In genomic region chr8:9471290-9471689, GRCm38 (mm10) we compare ENCODE assay signal across 27 mouse cellular contexts.
DNase-seq lines count a peak whose midpoint lies in the region; ATAC-seq lines count a peak whose summit lies in the region.
"Had no signal": no experiment of that assay in that cellular context is flagged by ENCODE, and none has a peak within 500 bp of the region (broad histone marks: within the 10 kb centered on the region; RNA-seq: fewer than 3 reads in every experiment).

No protein-coding gene starts in this region.

- ATAC-seq in hindbrain, embryonic 16.5 days, result peak; percentile 57; the same call in 1 of the 2 replicates
- ATAC-seq in hindbrain, embryonic 11.5 days (ENCODE audit: low FRiP score), result no peak
- ATAC-seq: forebrain, embryonic 15.5 days; intestine, postnatal 0 days had no signal

- no peaks in the 10 kb centered on the region for H3K4me1 ChIP-seq in hindbrain, embryonic 16.5 days (ENCODE audit: control insufficient read depth, insufficient read depth, low read depth, low read length)
- H3K4me1 ChIP-seq in hindbrain, embryonic 11.5 days (replicated peaks; ENCODE audit: control insufficient read depth, insufficient read depth, low read length), result no peaks in the 10 kb centered on the region
- H3K4me1 ChIP-seq: embryonic facial prominence, embryonic 15.5 days; forebrain, embryonic 12.5 days; forebrain, embryonic 15.5 days; heart, embryonic 12.5 days; heart, embryonic 15.5 days; hindbrain, embryonic 10.5 days had no signal

- WGBS in hindbrain, embryonic 16.5 days, result 57% methylated on average over 5 of the region's 5 CpGs
- 72% methylated on average over 5 of the region's 5 CpGs for WGBS in hindbrain, embryonic 11.5 days

- H3K36me3 ChIP-seq in hindbrain, embryonic 16.5 days (ENCODE audit: control insufficient read depth, insufficient read depth, low read length), result no peaks in the 10 kb centered on the region
- H3K36me3 ChIP-seq in hindbrain, embryonic 11.5 days (ENCODE audit: control insufficient read depth, insufficient read depth, low read length), result no peaks in the 10 kb centered on the region
- H3K36me3 ChIP-seq: embryonic facial prominence, embryonic 15.5 days; forebrain, embryonic 12.5 days; forebrain, embryonic 15.5 days; heart, embryonic 12.5 days; heart, embryonic 15.5 days; hindbrain, embryonic 10.5 days had no signal

- H3K9me3 ChIP-seq in hindbrain, embryonic 16.5 days (ENCODE audit: control insufficient read depth, low read length), result no peaks in the 10 kb centered on the region
- H3K9me3 ChIP-seq in hindbrain, embryonic 11.5 days (ENCODE audit: control insufficient read depth, low read length), result no peaks in the 10 kb centered on the region
- H3K9me3 ChIP-seq: embryonic facial prominence, embryonic 15.5 days; forebrain, embryonic 12.5 days; forebrain, embryonic 15.5 days; heart, embryonic 12.5 days; heart, embryonic 15.5 days; hindbrain, embryonic 10.5 days had no signal

- DNase-seq in hindbrain, embryonic 11.5 days (ENCODE audit: low spot score), result no peak
- peak; percentile 85 for DNase-seq in ES-CJ7 (ENCODE audit: low read depth, low spot score)
- peak; percentile 51 for DNase-seq in R1 (ENCODE audit: low read depth, low spot score)
- no peak for DNase-seq in liver
- DNase-seq in ovary, postnatal 36 days (ENCODE audit: low spot score), result no peak
- DNase-seq: adrenal gland, adult 2 months; adrenal gland, postnatal 14 days; B cell, adult 2 months; cerebellum, adult 11-12 months; cerebellum, adult 8-10 months; cerebellum, postnatal 10 days; cerebellum, postnatal 36 days; embryo, embryonic 11 days; gastrocnemius, postnatal 25 days; heart, adult 18-20 months; heart, postnatal 10 days; heart, postnatal 36 days had no signal

- no peak overlapping the region for H3K9ac ChIP-seq in hindbrain, embryonic 16.5 days (ENCODE audit: low read depth, low read length)
- no peak overlapping the region for H3K9ac ChIP-seq in hindbrain, embryonic 11.5 days (ENCODE audit: low read depth, low read length)
- H3K9ac ChIP-seq: embryonic facial prominence, embryonic 15.5 days; forebrain, embryonic 12.5 days; forebrain, embryonic 15.5 days; heart, embryonic 12.5 days; heart, embryonic 15.5 days; hindbrain, embryonic 14.5 days had no signal

- H3K27me3 ChIP-seq in hindbrain, embryonic 16.5 days (replicated peaks; ENCODE audit: control insufficient read depth, insufficient read depth, low read length), result no peaks in the 10 kb centered on the region
- no peaks in the 10 kb centered on the region for H3K27me3 ChIP-seq in hindbrain, embryonic 11.5 days (ENCODE audit: control insufficient read depth, insufficient read depth, low read length)
- H3K27me3 ChIP-seq: CH12.LX; embryonic facial prominence, embryonic 15.5 days; forebrain, embryonic 12.5 days; forebrain, embryonic 15.5 days; heart, embryonic 12.5 days; heart, embryonic 15.5 days had no signal

- no peak overlapping the region for H3K4me2 ChIP-seq in hindbrain, embryonic 16.5 days (ENCODE audit: low read length)
- no peak overlapping the region for H3K4me2 ChIP-seq in hindbrain, embryonic 11.5 days (replicated peaks; ENCODE audit: low read depth, low read length)
- H3K4me2 ChIP-seq: embryonic facial prominence, embryonic 15.5 days; forebrain, embryonic 12.5 days; forebrain, embryonic 15.5 days; heart, embryonic 12.5 days; heart, embryonic 15.5 days; hindbrain, embryonic 14.5 days had no signal

- no peak overlapping the region for H3K27ac ChIP-seq in hindbrain, embryonic 16.5 days (ENCODE audit: low read depth, low read length)
- H3K27ac ChIP-seq in hindbrain, embryonic 11.5 days (ENCODE audit: low read depth, low read length), result no peak overlapping the region
- H3K27ac ChIP-seq: embryonic facial prominence, embryonic 15.5 days; forebrain, embryonic 12.5 days; forebrain, embryonic 15.5 days; heart, embryonic 15.5 days; hindbrain, embryonic 10.5 days; hindbrain, embryonic 14.5 days had no signal

- H3K4me3 ChIP-seq in hindbrain, embryonic 16.5 days (ENCODE audit: low read length), result no peak overlapping the region
- no peak overlapping the region for H3K4me3 ChIP-seq in hindbrain, embryonic 11.5 days (ENCODE audit: low read depth, low read length)
- H3K4me3 ChIP-seq: embryonic facial prominence, embryonic 15.5 days; forebrain, embryonic 12.5 days; forebrain, embryonic 15.5 days; heart, embryonic 12.5 days; heart, embryonic 15.5 days; hindbrain, embryonic 10.5 days had no signal

Comparison
In these comparisons a context has a peak if more than half of its experiments do, and no peak if none do; other contexts are left out.
1. DNase-seq: peak in ES-CJ7 (single experiment) and R1 (single experiment); none in hindbrain, embryonic 11.5 days (single experiment), liver (single experiment) and ovary, postnatal 36 days (single experiment).